Mouse (Mus musculus): ENCODE results near the gene Mef2b. TPM values are rescaled to one million over a fixed set of nuclear protein-coding genes. Genes with fewer than 3 reads are reported as not detected.
"Not testable (repeated sequence)": the region's sequence is repeated elsewhere in the genome, so short reads cannot be mapped to it uniquely, and the experiment has no call there.

Mef2b gene
- total RNA-seq, 1 experiment from 2014 or later: 0.79 TPM

DNA sequence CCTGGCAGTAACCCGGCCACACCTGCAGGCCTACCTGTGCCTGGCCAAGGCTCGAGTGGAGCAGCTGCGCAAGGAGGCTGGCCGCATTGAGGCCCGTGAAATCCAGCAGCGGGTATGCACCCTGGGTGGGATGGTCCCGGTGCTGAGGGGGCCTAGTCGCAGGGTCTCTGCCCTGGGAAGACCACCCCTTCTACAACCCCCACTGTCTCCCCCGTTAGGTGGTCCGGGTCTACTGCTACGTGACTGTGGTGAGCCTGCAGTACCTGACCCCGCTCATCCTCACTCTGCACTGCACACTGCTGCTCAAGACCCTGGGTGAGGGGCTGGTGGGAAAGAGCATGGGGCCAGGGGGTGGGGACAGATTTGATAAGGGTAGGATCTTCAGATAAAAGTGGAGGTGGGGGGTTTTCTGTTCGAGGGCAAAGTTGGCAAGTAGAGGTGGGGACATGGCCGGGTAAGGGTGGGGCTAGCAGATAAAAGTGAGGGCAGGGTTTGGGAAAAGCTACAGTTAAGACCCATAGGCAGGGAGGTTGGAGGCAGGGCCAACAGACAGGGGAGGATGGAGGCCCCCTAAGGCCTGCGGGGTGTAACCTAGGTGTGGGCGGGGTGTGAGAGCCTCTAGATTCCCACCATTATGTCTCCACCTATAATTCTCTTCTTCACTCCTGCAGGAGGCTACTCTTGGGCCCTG is 41.8 kb downstream of the Mef2b start:
- DNase-seq: no peak

GRCm38 (mm10) chr8:70181903-70182252 is 42.4 kb downstream of the Mef2b start:
- no peak for DNase-seq

DNA sequence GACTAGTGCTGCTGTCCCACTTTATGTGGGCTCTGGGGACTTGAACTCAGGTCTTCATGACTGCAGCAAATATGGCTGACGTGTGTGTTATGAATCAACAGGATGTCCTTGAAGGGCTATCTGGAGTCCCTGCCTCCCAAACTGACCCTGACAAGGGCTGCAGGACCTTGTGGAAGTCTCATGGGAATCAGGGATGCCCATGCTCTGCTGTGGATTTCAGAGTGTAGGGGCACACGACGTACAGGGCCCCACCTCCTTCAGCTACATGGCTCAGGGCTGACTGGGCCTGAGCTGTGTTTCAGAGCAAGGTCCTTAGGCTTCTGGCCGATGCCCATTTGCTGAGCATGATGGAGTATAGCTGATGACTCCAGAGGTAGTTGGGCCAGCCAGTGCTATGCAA is 43.7 kb downstream of the Mef2b start:
- DNase-seq: no peak

GRCm38 (mm10) chr8:70188707-70189106 is 49.2 kb downstream of the Mef2b start:
- DNase-seq: no peak

GRCm38 (mm10) chr8:70193238-70193637 is 53.7 kb downstream of the Mef2b start:
- DNase-seq: no peak

DNA sequence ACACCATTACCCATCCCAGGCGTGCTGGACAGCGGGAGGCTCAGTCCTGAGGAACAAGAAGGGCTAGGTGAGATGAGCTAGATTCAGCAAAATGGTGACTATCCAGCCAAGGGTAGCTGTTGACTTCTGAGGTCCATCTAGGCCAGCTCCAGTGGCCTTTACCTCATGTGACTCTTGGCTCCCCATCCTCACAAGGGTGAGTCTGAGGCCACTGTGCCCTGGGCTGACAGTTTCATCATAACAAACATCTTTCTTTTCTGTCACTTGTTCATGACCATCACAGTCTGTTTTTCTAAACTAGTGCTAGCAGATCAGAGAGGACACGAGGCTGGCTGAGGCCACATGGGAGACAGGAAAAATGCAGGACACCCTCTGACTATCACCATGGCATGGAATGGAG is 54.7 kb downstream of the Mef2b start:
- DNase-seq: no peak

DNA sequence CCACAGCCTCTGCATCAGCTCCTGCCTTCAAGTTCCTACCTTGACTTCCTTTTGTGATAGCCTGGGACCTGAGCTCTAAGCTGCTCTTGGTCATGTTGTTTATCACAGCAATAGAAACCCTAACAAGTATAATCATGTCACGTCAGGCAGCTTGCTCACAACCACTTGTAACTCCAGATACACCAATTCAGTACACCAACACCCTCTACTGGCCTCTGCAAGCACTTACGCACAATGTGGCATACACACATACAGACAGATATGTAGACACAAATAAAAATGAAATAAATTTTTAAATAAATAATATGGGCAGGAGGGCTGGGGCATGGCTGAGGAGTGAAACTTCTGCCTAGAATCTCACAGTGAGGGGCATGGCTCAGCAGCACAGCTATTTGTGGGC is 56.3 kb downstream of the Mef2b start:
- DNase-seq: no peak

GRCm38 (mm10) chr8:70197603-70198002 is 58.1 kb downstream of the Mef2b start:
- no peak for DNase-seq

- DNase-seq: no peak
These were observed 60.7 kb downstream of the Mef2b start for GRCm38 (mm10) chr8:70200098-70200681.

DNA sequence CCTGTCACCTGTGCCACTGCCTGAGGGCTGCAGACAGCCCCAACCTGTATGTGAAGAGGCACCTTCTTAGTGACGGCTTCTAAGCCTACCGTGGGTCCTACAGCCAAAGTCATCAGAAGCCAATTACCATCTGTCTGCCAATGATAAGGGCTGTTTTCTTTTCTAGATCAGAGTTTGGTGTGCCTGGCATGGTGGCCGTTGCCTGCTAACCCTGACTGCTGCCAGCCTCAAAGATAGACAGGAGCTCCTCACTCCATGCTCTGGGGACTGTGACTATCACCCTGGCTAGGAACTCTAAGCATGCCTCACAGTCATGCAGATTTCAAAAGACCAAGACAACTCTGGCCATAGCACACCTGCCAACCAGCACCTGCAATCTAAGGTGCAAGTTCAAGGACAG is 61.9 kb downstream of the Mef2b start:
- no peak for DNase-seq

DNA sequence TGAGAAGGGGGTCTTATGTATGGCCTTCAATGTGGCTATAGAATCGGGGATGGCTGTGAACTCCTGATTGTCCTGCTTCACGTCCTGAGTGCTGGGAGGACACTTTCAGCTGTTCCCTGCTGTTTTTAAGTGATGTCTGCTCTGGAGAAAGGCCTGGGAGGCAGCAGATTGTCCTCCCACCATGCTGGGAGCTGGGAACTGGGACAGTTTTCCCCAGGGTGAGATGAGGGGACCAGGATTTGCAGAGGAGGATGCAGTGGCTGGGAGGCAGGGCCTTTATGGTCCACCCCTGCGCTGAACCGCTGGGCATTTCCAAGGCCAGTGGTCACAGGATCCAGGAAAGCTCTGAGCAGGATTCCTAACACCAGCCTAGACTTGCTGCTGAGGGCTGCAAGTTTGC is 63.6 kb downstream of the Mef2b start:
- no peak for DNase-seq

DNA sequence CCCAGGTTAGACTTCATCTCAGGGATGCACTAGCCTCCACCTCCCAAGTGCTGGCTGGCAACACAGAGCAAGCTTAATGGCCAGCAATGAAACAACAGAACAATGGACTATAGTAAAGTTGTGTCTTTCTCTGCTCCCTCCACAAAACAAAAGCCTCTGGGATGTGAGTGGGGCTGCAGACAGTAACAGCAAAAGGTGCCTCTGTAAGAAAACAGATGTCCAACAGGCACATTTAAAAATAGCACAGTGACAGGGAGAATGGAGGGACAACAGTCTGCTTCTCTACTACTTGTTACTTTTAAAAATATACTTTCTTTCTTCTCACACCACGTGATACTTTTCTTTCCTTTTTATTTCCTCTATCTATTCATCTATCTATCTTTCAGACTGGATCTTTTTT is 65.2 kb downstream of the Mef2b start:
- no peak for DNase-seq

DNA sequence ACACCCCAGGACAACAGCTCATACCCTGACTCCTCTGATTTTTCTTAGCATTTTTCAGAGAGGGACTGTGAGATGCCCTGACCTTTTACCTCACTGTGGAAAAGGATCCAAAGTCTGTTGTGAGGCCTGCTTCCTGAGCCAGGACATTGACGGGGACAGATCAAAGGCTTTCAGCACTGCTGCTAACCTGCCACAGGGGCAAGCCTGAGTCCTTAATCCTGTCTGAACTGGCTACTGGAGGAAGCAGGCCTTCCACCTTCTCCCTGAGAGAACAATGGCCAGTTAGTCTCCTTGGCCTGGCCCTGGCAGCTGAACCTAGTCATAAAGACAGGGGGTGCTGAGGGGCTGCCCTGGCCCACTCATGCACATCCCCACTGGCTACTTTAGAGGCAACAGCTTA is 68.6 kb downstream of the Mef2b start:
- no peak for DNase-seq

DNA sequence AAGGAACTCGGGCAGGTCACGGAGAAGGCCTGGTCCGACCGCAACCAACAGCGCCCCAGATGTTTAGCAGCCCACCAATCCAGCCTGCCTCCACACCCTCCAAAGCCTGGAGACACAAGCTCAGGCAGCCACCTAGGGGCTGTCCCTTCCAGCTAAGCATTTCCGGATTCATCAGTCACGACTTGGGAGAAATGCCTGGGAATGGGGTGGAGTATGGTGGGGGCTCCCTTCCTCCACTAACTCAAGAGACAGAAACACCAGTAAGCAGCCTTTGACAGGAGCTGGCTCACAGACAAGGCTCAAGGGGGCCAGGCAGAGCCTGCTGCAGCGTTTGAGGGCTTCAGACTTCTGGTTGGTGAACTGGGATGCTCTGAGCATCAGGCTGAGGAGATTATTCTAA is 71.0 kb downstream of the Mef2b start:
- no peak for DNase-seq

DNA sequence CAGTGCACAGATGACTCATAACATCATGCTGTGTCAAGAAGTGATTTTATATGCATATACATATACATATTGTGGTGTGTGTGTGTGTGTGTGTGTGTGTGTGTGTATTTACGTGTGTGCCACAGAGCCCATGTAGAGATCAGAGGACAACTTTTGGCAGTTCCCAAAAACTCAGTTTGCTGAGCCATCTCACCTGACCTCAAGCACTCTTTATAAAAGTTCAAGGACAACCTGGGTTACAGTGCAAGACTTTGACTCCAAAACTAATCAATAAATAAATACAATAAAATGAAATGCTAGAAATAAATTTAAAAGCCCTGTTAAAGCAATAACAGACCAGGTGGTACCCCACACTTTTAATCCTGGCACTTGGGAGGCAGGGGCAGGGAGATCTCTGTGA is 71.8 kb downstream of the Mef2b start:
- no peak for DNase-seq

- peak; percentile 42 for DNase-seq
These were observed 72.2 kb downstream of the Mef2b start for GRCm38 (mm10) chr8:70211726-70212111.

DNA sequence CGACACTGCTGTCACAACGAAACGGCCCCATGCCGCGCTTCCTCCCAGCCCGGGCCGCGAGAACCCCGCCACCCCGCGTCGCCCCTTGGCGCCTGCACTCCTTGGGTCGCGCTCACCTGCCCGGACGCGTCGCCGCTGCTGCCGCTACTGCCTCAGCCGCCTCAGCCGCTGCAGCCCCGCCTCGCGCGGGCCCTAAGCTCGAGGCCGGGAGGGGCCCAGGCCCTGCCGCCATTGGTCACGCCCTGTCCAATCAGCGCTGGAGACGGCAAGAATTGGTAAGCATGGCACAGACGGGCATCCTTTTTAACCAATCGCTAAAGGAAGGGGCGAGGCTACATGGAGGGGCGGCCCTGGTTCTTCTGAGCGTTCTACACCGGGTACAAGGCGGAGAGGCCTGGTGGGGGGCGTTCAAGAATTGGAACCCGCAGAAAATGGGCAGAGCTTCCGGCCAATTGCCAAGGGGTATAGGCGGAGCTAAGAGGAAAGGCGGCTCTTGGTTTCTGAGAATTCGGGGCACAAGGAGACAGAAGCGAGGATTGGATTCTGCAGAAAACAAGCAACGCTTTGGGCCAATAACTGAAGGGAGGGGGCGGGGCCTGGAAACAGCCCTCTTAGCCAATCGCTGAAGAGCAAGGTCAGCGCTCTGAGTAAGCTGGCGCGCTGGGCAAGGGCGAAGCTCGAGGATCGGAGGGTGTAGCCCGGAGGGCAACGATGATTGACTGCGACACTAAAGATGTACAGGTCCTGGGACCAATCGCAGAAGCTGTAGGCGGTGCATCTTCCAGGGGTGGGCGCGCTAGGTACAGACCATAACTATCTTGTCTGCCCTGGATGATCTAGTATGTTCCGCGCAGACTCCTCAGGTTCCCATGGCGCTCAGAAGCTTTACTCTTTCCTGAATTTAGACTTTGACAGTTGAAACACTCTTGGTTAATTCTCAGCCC is 72.9 kb downstream of the Mef2b start, which contains the start of gene Slc25a42:
Gene Slc25a42, minus strand, starts transcription at position 194 of the 944 bp plus-strand sequence.
- peak; percentile 94 for DNase-seq

GRCm38 (mm10) chr8:70214411-70214810 is 74.9 kb downstream of the Mef2b start:
- no peak for DNase-seq

GRCm38 (mm10) chr8:70215092-70215491 is 75.6 kb downstream of the Mef2b start:
- no peak for DNase-seq

DNA sequence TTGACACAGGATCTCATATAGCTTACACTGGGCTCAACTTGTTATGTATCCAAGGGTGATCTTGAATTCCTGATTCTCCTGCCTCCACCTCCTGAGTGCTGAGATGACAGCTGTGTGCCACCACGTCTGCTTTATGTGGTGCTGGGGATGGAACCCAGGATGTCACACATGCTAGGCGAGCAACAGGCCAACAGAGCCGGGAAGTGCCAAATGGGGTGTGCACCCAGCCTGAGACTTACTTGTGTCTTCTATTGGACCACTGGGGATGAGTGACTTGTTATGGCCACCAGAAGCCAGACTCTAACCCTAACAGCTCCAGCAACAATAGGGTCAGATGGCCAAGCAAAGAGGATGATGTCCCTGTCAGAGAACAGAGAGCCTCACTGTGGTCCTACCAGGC is 76.7 kb downstream of the Mef2b start:
- DNase-seq: not testable (repeated sequence)

DNA sequence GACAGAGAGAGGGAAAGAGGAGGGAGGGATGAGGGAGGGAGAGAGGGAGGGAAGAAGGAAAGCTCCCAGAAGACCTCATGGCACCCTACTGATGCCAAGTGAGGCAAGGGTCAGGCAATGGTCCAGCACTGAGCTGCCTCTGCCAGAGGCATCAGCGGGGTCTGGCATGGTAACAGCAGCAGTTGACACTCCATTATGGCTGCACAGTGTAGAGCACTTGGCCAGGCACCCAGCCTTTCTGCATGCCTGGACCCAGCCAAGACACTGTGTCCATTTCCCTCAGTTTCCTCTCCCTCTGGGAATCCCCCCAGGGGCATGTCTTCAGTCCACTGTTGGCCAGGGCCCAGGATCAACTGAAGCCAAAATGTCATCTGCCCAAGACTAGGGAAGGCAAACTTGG is 77.1 kb downstream of the Mef2b start:
- DNase-seq: peak; percentile 61

All from adrenal gland, postnatal 25 days (tissue).